Mouse (Mus musculus): ENCODE results near the gene Card11.
A peak's percentile ranks its signal among the peaks of the same experiment; 100 is the strongest.

The Card11 gene

DNA sequence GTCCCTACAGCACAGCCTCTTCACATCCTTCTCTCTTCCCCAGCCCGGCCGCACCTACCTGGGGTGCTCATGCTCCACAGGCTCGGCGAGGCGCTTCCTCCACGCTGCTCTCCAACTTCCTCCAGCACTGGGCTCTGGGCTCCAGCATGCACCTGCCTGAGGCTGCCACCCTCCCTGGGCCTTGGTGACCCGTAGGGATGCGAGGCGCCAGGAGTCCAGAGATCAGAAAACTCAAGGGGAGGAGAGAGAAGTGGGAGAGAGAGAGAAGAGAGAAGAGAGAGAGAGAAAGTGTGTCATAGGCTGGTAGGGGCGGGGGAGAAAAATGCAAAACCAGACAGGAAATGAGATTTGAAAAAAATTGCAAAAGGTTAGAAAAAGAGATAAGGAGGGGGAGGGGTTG lies at the start of gene Card11:
Gene Card11, minus strand, starts transcription at position 234 of the 400 bp plus-strand sequence.
- no peak for DNase-seq

DNA sequence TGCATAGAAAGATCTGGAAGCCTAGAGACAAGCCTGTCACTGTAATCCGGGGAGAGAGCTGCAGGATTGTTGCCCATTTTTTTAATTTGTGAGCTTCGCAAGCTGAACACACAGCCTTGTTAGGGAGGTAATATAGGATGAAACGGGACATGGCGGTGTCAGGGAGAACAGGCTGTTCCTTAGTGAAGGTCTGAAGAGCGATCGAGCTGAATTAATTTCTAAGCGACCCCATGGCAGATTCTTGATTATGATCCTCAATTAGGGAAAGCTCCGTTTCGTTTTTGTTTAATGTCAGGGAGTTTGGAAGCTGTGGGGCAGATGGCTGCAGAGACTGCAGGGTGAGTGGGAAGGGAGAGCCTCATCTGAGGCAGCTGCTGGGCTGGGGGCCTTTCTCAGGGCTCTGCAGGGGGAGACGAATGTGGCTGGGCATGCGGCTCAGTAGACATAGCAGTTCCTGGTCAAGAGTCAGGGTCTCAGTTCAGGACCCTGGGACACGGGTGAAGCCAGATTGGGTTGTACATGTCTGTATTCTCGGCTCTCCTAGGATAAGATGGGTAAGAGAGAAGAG lies 47.4 kb upstream of the Card11 start:
- no peak for DNase-seq

DNA sequence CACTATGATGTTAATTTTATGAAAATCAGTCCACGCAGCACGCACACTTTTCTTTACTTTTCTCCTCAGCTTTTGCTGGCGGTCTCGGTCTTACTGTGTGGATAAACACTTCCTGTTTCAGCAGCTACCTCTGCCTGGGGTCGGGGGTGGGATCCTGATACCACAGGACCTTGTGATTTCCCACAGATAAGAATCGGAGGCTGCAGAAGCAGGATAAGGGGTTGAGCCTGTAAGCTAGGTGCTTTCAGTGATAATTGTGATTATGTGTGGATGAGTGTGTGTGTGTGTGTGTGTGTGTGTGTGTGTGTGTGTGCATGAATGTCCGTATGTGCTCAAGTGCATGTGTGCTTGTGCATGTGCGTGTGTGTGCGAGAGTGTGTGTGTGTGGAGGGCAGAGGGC lies 44.6 kb upstream of the Card11 start:
- DNase-seq: no peak

DNA sequence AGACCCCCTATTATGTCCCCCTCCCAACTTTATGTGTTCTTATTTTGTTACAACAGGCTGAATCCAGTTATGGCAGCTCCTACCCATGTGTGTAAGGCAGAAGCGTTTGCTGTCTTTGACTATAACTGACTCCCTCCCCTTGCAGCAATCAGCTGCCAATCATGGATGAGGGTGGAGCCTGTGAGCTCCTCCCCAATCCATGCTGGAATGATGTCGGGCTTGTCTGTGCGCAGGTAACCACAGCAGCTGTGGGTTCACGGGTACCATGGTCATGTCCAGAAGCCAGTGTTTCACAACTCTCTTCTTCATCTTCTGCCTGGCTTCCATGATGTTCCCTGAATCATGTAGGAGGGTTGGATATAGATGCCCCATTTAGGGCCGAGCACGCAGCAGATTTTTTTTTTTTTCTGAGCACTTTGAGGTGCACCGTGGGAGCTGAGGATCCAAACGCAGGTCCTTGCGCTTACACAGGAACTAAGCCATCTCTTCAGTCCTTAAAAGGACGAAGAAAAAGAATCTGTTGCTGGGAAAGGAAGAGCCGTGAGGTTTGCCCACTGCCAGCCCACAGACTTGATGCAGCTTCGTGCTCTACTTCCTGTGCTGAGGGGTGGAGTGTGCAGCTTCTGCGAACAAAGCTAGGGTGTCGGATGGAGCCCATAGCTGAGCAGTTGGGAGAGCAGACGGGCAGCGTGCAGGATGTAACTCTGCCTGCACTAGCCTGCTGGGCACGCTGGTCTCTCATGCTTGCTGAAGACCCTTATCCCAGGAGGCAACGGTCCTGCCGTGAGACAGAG lies 43.5 kb upstream of the Card11 start:
- no peak for DNase-seq

DNA sequence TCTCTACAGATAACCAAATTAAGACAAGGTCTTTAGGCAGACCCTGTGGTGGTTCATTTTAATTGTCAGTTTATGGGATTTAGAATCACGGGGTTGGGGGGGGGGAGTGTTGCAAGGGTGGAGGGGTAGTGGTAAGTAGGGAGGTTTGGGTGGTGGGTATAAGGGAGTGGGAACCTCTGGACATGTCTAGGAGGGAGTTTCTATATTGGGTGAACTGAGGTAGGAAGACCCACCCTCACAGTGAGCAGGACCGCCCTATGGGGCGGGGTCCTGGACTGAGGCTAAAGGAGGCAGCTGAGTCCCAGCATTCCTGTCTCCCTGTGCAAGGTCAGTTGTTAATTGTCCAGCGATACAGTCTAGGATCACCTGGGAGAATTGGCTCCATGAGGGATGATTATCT lies 42.0 kb upstream of the Card11 start:
- no peak for DNase-seq

DNA sequence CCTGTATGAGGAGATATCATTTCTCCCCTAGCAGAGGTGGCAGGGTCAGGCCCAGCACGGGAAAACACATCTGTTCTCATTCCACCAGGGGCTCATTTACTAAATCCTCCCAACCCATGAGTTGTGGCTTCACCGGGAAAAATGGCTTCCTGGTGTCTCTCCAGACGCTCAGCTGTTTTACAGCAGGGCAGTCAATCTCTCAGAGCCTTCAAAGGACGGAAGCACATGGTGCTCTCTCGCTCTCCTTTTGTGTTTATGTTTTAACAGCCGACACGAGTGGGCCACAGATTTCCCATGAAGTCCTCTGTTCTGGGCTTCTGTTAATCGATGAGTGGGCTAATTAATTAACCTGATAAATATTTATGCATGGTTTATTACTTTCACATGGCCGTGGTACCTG lies 40.5 kb upstream of the Card11 start:
- DNase-seq: no peak

DNA sequence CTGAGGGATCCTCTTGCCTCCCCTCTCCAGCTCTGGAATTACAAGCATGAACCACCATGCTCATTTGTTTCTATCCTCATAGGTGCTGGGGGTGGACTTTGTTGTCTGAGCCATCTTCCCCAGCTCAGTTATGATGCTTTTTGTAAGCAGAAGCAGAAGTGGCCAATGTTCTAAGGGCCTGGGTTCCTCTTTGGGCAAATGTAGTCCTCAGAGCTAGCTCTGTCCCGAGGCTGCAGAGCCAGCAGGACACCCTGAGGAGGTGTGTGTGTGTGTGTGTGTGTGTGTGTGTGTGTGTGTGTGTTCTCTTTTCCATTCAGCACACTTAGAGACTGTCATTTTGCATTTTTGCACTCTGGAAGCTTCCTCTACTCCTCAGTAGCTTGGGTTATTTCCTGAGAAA lies 38.0 kb upstream of the Card11 start:
- DNase-seq: no peak

DNA sequence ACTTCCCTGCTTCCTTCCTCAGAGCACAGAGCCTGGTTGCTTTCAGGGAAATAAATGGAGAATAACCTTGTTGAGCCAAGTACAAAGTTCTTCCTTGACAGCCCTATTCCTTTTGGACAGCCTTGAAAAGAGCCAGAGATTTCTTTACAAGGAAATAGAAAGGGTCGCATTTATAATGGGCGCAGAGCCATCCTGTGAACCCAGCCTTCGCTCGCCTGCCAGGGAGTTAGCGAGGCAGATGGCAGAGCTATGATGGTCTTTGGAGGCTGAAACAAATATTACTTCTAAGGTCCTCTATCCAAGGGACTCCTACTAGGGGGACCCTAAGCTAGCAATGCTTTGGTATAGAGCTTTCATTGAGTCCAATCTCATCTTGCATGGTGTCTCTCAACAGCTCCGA lies 35.0 kb upstream of the Card11 start:
- no peak for DNase-seq

DNA sequence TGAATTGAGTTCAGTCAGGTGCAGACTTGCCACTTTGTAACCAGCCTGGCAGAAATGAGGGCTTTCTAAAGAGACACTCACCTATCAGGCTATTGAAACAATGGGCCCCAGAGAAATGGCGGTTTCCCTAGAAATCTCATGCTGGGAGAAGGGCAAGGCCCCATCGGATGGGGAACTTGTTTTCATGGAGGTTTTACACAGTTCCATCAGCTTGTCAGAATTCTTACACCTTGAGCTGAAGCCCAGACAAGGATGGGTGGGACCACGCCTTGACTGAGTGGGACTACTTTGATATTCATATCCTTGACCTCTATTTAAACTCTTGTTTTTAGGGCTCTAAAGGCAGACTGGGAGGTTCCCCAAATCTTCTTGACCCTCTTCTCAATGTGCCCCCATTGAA lies 33.9 kb upstream of the Card11 start:
- no peak for DNase-seq

DNA sequence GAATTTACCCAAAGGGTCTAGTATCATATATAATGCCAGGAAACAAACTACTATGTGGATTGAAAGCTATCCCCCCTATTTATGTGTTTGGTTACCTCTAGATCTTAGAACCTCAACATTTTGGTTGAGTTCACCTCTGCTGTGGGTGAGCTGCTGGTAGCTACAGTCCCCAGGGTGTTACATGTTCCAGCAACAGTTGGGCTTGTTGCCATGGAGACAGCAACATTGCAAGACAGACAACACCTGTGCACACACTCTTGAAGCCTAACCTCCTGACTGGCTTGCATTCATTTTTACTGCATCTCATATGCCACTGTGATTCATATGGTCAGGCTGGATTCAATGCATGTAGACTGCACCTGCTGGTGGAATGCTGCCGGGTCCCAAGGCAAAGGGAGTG lies 32.6 kb upstream of the Card11 start:
- DNase-seq: no peak

DNA sequence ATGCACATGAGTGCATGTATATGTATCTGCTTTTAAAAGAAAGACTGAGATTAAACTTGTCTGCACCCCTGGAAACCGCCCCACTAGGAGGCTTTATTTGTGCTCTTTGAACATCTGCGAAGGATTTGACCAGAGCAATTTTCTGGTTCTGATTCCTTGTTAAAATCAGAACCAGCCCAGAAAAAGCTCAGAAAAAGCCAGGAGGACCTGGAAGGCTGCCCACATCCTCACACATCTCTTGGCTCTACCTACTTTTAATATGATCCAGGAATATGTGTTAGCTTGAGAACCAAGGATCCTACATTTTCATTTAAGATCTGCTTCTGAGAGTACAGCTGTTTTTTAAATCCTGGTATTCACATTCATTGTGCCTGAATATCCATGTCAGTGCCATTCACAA lies 29.0 kb upstream of the Card11 start:
- DNase-seq: no peak

DNA sequence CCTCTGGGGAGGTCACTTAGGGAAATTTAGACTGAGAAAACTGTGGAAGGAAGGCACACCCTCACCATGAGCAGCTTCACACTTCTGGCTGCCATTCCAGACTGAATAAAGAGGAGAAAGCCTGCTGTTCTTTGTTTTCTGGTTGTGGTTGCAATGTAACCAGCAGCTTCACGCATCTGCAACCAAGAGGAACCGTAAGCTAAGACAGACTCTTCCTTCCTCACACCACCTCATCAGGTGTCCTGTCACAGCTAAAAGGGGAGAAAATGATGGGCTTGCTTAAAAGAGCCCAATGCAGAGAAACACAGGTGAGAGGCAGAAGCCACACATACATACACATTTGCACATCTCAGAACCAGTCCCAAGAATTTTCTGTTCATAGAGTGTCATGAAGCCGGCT lies 25.3 kb upstream of the Card11 start:
- DNase-seq: no peak

DNA sequence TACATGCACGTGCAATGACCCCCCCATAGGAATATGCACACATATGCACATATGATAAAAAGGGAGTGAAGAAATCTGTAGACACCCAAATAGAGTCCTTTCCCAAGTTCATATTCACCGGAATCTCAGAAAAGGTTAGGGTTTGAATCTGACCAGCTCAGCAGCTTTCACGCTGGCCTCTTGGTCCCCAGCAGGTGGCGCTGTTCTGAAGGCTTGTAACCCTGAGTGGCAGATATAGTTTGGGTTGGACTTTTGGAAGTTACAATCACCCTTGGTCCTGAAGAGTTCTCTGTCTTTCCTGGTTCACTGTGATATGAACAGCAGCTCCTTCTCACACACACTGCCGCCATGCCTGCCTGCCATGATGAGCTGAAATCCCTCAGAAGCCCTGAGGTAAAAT lies 24.1 kb upstream of the Card11 start:
- DNase-seq: no peak

DNA sequence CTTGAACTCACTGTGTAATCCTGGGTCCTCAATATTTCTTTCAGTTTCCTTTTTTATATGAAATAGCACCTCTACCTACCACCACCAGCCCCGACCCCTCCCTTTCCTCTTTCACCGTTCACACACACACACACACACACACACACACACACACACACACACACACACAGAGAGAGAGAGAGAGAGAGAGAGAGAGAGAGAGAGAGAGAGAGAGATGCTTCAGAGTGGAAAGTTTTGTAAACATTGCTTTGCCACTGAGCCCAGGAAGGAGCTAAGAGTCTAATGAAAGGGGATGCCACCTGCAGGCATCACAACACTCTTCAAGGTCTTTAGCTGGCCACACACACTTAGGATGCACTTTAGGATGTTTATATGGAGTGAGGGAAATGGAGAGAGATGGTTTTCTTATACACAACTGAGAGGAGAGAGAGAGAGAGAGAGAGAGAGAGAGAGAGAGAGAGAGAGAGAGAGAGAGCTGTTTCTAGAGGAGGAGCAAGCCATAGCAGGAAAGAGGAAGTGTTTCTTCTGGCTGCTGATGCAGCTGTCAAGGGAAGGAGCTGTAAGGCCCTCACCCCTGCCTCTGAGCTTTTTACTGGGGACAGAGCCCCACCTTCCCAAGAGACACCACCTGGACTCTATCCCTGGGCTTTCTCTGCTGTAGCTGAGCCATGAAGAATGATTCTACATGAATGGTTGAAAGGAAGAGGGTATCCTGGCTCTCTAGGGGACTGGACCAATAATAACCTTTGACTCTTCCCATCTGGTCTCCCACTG lies 17.7 kb upstream of the Card11 start:
- no peak for DNase-seq

DNA sequence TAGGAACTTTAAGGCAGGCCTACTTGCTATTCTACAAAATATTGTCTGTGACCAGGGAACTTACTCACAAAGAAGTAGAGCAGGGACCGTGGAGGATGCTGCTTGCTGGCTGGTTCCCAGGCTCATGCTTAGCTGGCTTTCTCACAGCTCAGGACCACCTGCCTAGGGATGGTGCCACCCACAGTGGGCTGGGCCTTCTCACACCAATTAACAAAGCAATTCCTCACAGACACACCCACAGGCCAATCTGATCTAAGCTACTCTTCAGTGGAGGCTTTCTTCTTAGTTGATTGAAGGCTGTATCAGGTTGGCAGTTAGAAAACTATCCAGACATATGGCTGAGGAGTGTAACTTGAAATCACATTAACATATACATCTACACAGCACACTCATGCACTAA lies 15.7 kb upstream of the Card11 start:
- DNase-seq: no peak

DNA sequence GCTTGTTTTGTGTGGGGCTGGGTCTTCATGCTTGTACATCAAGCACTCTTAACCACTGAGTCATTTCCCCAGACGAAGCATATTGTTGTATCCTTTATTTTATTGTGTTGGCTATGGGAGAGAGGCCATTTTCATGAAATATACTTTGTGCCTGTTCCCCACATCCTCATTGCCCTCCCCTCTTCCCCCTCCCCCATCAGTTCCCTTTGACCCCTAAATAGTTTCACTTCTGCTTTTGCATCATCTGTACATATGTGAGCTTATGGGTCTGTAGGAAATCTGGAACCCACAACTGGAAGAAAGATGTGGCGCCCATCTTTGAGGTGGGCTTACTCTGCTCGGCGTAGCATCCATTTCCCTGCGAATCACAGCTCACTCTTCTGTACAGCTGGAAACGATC lies 13.8 kb upstream of the Card11 start:
- DNase-seq: no peak

DNA sequence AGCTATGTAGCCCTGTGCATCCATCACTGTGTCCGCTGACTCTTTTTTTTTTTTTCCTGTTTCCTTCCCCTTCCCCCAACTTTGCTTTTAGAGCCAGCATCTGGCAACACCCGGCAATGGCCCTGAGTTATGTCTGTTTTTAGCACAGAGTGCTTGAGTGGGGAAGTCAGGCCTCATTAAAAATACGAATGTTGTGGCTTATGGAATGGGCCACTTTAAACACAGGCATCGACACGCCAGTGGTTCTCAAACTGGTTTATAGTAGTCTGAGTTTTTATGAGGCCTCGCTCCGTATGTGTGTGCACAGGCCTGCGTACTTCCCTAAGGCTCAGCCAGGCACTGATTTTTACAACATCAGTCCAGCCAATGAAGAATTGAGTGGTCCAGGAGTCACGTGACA lies 13.1 kb upstream of the Card11 start:
- no peak for DNase-seq

DNA sequence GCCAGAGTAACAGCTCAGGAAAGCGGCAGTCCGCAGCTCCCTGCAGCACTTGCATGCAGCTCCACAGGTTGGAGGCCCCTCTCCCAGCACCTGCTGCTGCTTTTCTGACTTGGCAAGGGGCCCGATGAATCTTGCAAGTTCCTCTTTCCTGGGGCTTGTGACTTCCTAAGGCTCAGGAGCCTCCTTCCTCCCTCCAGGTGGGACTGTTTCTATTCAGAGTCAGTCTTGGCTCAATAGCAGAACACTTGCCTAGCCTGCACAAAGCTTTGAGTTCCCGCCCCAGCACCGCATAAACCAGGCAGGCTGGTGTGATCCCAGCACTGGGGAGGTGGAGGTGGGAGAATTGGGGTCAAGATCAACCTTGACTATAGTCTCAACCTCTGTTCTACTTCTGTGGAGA lies 5.1 kb upstream of the Card11 start:
- DNase-seq: peak in 1 of 2 experiments; percentile 12

DNA sequence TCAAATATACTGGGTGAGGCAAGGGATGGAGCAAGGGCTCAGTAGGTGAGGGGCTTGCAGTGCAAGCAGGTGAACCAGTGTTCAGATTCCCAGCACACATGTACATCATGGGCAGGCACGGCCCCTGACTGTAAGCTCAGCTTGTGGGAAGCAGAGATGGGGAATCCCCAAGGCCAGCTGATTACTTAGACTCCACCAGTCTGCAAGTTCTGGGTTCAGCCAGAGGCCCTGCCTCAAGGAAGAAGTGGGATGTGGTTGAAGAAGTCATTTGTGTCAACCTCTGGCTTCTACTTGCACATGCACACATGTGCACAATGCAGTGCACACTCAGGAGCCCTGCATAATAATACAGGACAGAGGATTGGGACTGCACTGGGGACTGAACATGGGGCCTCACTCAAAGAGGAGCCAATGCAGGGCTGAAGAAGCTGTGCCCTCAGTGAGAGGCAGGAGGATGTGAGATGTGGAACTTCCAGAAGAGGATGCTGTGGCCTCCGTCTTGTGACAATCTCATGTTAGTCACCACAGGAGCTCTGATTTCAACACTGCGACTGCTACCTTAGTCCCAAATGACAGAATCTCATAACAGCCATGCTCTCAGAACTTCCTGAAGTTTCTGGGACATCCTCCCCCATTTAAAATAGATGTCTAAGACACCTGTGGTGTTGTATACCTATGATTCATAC lies 3.8 kb upstream of the Card11 start:
- DNase-seq: no peak

DNA sequence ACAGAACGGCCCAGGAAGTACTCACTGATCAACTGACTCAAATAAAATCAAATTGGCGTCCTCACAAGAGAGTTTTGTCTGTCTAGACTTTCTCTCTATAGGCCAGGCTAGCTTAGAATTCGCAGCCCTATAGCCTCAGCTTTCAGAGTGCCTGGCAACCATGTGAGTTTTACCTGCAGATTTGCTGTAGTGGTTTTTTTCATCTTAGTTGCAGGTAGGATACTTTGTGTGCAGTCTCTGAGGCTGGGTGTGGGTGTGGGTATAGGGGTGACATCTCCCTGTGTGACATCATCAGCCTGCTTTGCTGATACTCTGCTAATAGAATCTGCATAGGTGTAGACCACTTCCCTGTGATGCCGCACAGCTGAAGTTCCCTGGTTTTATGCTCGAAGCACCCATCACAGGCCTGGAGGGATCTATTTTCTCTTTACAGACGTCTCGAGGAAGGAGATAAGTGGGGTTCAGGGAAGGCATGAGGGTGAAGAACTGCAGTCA lies 1.2 kb downstream of the Card11 start:
- no peak for DNase-seq

DNA sequence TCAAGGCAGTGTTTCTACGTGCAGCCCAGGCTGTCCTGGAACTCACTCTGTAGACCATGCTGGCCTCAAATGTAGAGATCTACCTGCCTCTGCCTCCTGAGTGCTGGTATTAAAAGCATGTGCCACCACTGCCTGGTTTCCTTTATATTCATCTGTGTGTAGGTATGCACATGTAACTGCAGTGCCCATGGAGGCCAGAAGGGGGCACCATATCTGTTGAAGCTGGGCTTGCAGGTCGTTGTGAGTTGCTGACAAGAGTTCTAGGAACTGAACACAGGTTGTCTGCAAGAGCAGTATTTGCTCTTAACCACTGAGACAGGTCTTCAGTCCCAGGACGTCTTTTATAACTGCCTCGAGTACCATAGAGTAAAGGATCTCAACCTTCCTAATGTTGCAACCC lies 2.6 kb downstream of the Card11 start:
- peak in 1 of 2 experiments; percentile 14 for DNase-seq

DNA sequence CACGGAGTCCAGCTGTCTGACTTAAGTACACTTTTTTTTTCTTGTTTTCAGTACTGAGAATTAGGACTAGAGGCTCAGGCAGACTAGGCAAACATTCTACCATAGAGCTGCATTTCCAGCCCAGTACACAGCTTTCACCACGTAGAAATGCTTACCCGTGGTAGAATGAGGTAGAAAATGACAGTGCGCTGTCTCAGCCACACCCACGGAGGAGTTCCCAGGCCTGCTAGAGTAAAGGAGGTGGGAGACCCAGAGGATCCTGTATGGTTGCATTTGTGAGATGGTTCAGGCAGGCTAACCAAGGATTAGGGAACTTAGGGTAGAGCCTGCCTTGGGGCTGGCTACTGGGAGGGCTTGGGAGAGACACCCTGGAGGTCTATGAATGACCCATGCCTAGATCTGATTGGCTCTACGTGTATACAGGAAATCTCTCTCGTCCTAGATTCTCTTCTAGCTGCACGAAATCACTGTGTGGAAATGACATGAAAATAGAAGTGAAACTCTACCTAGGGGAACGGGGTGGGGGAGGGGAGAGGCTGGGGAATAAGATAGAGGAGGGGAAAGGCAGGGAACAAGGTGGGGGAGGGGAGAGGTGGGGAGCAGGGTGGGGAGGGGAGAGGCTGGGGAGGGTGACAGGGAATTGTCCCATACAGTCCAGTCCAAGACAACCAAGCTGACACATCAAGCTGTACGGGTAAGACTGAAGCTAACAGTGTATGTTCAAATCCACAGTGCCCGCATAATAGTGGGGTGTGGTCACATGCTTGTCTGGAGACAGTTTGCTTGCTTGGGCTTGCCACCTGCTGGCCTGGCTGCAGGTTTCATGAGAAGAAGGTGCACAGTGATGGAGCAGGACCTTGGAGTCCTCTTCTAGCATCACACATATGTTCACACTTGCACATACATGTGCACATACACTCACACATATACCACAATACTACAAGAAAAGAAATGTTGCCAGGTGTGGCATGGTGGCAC lies 8.0 kb downstream of the Card11 start:
- DNase-seq: no peak
